Mouse (Mus musculus) stomach, postnatal 0 days (tissue): ENCODE results near the gene H2al1g. TPM values are rescaled to one million over a fixed set of nuclear protein-coding genes. Genes with fewer than 3 reads are reported as not detected.
"Not testable (repeated sequence)": the region's sequence is repeated elsewhere in the genome, so short reads cannot be mapped to it uniquely, and the experiment has no call there.

Experiments
- ATAC-seq: fragments of 200-750 bp; cut with Nextera tagmentation; 2 replicates; pipeline ENCODE4 v1.8.0; 2017; ENCODE audit not compliant: low FRiP score, low TSS enrichment
- DNase-seq: peaks from one replicate; pipeline ENCODE4 v3.0.0-alpha.2; 2016; ENCODE audit warnings: low spot score
- H3K27ac ChIP-seq: fragments of 300-500 bp; sonication (generic); replicated peaks from 2 replicates; pipeline ENCODE4 v1.5.1; 2014; ENCODE audit warnings: mild to moderate bottlenecking, control low read depth
- H3K27me3 ChIP-seq: fragments of 300-500 bp; sonication (generic); 2 replicates; pipeline ENCODE4 v1.6.1; 2014; ENCODE audit warnings: low read length; ENCODE audit not compliant: control insufficient read depth, insufficient read depth
- H3K36me3 ChIP-seq: fragments of 300-500 bp; sonication (generic); 2 replicates; pipeline ENCODE4 v1.6.1; 2014; ENCODE audit warnings: low read length, mixed read lengths; ENCODE audit not compliant: control insufficient read depth, insufficient read depth
- H3K4me1 ChIP-seq: fragments of 300-500 bp; sonication (generic); replicated peaks from 2 replicates; pipeline ENCODE4 v1.6.1; 2014; ENCODE audit warnings: antibody characterized with exemption; ENCODE audit not compliant: control insufficient read depth, insufficient read depth
- H3K4me2 ChIP-seq: fragments of 300-500 bp; sonication (generic); replicated peaks from 2 replicates; pipeline ENCODE4 v1.6.1; 2014; ENCODE audit warnings: low read depth, mild to moderate bottlenecking, control low read depth, moderate library complexity
- H3K4me3 ChIP-seq: fragments of 300-500 bp; sonication (generic); 2 replicates; pipeline ENCODE4 v1.5.1; 2014; ENCODE audit warnings: low read depth, low read length, control low read depth
- H3K9ac ChIP-seq: fragments of 300-500 bp; sonication (generic); 2 replicates; pipeline ENCODE4 v1.6.1; 2014; ENCODE audit warnings: mild to moderate bottlenecking, low read length, control low read depth, mixed read lengths
- H3K9me3 ChIP-seq: fragments of 300-500 bp; sonication (generic); 2 replicates; pipeline ENCODE4 v1.6.1; 2016; ENCODE audit warnings: low read length; ENCODE audit not compliant: control insufficient read depth
- EP300 ChIP-seq: optimal IDR thresholded peaks from 2 replicates; pipeline ENCODE3; 2016; ENCODE audit warnings: antibody characterized with exemption
- WGBS: fragments of 180-500 bp; shearing (Covaris S2); extraction: QIAGEN DNeasy Blood & Tissue Kit; methylation state at CpG from one replicate; pipeline ENCODE4 v1.1.7; 2014; 5-methylcytosine and 5-hydroxymethylcytosine counted together
- polyA plus RNA-seq: library from polyadenylated mRNA; unstranded; fragments of >200 nt; fragmentation: Nextera tagmentation; extraction: Ambion mirVana; gene quantifications from 2 replicates; pipeline ENCODE4 v1.2.1, GENCODE M21; 2015

Gene H2al1g
- polyA plus RNA-seq, 1 experiment from 2014 or later, result not detected

DNA sequence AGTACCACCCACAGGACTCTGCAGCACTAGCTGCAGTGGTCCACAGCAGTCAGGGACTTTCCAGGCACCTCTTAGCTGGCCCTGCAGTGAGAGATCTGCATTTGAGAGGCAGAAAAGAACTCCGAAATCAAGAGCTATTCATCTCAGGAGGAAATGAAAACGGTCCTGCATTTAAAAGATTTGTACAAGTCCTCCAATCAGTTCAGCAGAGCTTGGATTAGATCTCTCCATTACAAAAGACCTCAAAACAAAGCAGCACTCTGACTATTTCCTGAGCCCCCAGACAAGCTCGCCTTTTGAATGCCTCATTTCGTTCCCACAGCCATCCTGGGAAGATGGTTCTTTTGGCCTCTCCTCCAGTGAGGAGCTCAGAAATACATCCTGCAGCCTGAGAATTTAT, 28.8 kb upstream of the H2al1g start:
- no peak for ATAC-seq

DNA sequence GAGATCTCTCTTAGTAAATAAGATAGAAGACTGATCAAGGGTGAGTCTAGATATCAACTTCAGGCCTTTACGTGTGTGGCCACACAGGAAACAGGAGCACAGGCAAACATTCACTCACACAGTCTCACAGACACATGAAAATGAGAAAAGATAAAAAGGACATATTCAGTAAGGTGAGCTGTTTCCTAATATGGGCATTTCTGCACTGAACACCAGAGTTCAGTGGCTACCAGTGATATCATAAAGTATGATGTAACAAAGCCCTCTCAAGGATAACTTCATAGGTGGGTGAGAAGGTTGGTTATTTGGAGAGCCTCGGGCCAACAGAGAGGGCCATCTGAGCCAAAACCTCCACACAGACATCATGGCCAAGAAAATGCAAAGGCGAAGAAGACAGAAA, 19.1 kb upstream of the H2al1g start, which contains the start of gene H2al1a:
H2al1a (plus strand) TSS at position 301 of the 400 bp plus-strand sequence.
- not testable (repeated sequence) for H3K4me1 ChIP-seq, H3K4me2 ChIP-seq, H3K36me3 ChIP-seq, H3K27me3 ChIP-seq, DNase-seq, ATAC-seq, H3K27ac ChIP-seq, H3K9ac ChIP-seq, H3K4me3 ChIP-seq, H3K9me3 ChIP-seq
- WGBS, result no CpG with 5 or more reads among the region's 3 CpGs

More for the DNA sequence above, 28.8 kb upstream of the H2al1g start:
- TF ChIP-seq EP300, result no peak
- no peak overlapping the region for H3K4me2 ChIP-seq
- DNase-seq, result no peak
- H3K36me3 ChIP-seq, result no peaks in the 10 kb centered on the region
- H3K27ac ChIP-seq, result no peak overlapping the region
- no peak overlapping the region for H3K4me3 ChIP-seq
- 66% methylated on average over 4 of the region's 4 CpGs for WGBS
- H3K4me1 ChIP-seq, result no peaks in the 10 kb centered on the region
- no peaks in the 10 kb centered on the region for H3K9me3 ChIP-seq
- no peak overlapping the region for H3K9ac ChIP-seq
- no peaks in the 10 kb centered on the region for H3K27me3 ChIP-seq

DNA sequence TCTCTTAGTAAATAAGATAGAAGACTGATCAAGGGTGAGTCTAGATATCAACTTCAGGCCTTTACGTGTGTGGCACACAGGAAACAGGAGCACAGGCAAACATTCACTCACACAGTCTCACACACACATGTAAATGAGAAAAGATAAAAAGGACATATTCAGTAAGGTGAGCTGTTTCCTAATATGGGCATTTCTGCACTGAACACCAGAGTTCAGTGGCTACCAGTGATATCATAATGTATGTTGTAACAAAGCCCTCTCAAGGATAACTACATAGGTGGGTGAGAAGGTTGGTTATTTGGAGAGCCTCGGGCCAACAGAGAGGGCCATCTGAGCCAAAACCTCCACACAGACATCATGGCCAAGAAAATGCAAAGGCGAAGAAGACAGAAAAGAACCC, 15.9 kb upstream of the H2al1g start, which contains the start of gene H2al1b:
H2al1b (plus strand) TSS at position 301 of the 400 bp plus-strand sequence.
- not testable (repeated sequence) for H3K4me3 ChIP-seq, H3K9me3 ChIP-seq, H3K4me1 ChIP-seq, ATAC-seq, H3K36me3 ChIP-seq, DNase-seq, H3K4me2 ChIP-seq, H3K9ac ChIP-seq, H3K27me3 ChIP-seq, H3K27ac ChIP-seq
- WGBS, result 83% methylated on average over 1 of the region's 3 CpGs

DNA sequence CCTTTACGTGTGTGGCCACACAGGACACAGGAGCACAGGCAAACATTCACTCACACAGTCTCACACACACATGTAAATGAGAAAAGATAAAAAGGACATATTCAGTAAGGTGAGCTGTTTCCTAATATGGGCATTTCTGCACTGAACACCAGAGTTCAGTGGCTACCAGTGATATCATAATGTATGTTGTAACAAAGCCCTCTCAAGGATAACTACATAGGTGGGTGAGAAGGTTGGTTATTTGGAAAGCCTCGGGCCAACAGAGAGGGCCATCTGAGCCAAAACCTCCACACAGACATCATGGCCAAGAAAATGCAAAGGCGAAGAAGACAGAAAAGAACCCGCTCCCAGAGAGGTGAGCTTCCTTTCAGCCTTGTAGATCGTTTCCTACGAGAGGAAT, 12.7 kb upstream of the H2al1g start, which contains the start of gene H2al1c:
H2al1c (plus strand) TSS at position 301 of the 400 bp plus-strand sequence.
- DNase-seq, H3K36me3 ChIP-seq, H3K27me3 ChIP-seq, ATAC-seq, H3K9ac ChIP-seq, H3K27ac ChIP-seq, H3K9me3 ChIP-seq, H3K4me1 ChIP-seq, H3K4me3 ChIP-seq, H3K4me2 ChIP-seq: not testable (repeated sequence)
- WGBS, result 80% methylated on average over 1 of the region's 6 CpGs

DNA sequence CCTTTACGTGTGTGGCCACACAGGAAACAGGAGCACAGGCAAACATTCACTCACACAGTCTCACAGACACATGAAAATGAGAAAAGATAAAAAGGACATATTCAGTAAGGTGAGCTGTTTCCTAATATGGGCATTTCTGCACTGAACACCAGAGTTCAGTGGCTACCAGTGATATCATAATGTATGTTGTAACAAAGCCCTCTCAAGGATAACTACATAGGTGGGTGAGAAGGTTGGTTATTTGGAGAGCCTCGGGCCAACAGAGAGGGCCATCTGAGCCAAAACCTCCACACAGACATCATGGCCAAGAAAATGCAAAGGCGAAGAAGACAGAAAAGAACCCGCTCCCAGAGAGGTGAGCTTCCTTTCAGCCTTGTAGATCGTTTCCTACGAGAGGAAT, 9.5 kb upstream of the H2al1g start, which contains the start of gene H2al1d:
H2al1d (plus strand) TSS at position 301 of the 400 bp plus-strand sequence.
- H3K4me2 ChIP-seq, ATAC-seq: not testable (repeated sequence)

DNA sequence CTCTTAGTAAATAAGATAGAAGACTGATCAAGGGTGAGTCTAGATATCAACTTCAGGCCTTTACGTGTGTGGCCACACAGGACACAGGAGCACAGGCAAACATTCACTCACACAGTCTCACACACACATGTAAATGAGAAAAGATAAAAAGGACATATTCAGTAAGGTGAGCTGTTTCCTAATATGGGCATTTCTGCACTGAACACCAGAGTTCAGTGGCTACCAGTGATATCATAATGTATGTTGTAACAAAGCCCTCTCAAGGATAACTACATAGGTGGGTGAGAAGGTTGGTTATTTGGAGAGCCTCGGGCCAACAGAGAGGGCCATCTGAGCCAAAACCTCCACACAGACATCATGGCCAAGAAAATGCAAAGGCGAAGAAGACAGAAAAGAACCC, 6.4 kb upstream of the H2al1g start, which contains the start of gene H2al1e:
H2al1e (plus strand) TSS at position 301 of the 400 bp plus-strand sequence.
- not testable (repeated sequence) for H3K4me3 ChIP-seq, ATAC-seq, H3K27ac ChIP-seq, H3K36me3 ChIP-seq, H3K9ac ChIP-seq, H3K27me3 ChIP-seq, H3K9me3 ChIP-seq, H3K4me2 ChIP-seq, DNase-seq, H3K4me1 ChIP-seq
- no CpG with 5 or more reads among the region's 3 CpGs for WGBS

More for the DNA sequence above, 9.5 kb upstream of the H2al1g start, which contains the start of gene H2al1d:
- H3K27ac ChIP-seq, H3K9me3 ChIP-seq, H3K4me3 ChIP-seq, H3K36me3 ChIP-seq, DNase-seq, H3K27me3 ChIP-seq, H3K4me1 ChIP-seq, H3K9ac ChIP-seq: not testable (repeated sequence)
- WGBS, result no CpG with 5 or more reads among the region's 6 CpGs

DNA sequence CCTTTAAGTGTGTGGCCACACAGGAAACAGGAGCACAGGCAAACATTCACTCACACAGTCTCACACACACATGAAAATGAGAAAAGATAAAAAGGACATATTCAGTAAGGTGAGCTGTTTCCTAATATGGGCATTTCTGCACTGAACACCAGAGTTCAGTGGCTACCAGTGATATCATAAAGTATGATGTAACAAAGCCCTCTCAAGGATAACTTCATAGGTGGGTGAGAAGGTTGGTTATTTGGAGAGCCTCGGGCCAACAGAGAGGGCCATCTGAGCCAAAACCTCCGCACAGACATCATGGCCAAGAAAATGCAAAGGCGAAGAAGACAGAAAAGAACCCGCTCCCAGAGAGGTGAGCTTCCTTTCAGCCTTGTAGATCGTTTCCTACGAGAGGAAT, 3.2 kb upstream of the H2al1g start, which contains the start of gene H2al1f:
H2al1f (plus strand) TSS at position 301 of the 400 bp plus-strand sequence.
- no CpG with 5 or more reads among the region's 6 CpGs for WGBS
- H3K9ac ChIP-seq, DNase-seq, H3K4me1 ChIP-seq, H3K36me3 ChIP-seq, H3K4me3 ChIP-seq, ATAC-seq, H3K27me3 ChIP-seq, H3K4me2 ChIP-seq, H3K27ac ChIP-seq, H3K9me3 ChIP-seq: not testable (repeated sequence)

DNA sequence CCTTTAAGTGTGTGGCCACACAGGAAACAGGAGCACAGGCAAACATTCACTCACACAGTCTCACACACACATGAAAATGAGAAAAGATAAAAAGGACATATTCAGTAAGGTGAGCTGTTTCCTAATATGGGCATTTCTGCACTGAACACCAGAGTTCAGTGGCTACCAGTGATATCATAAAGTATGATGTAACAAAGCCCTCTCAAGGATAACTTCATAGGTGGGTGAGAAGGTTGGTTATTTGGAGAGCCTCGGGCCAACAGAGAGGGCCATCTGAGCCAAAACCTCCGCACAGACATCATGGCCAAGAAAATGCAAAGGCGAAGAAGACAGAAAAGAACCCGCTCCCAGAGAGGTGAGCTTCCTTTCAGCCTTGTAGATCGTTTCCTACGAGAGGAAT, 3.1 kb downstream of the H2al1g start, which contains the start of gene H2al1h:
H2al1h (plus strand) TSS at position 301 of the 400 bp plus-strand sequence.
- H3K9me3 ChIP-seq, H3K36me3 ChIP-seq, ATAC-seq, H3K27ac ChIP-seq, H3K4me2 ChIP-seq, H3K27me3 ChIP-seq, DNase-seq, H3K4me1 ChIP-seq, H3K9ac ChIP-seq, H3K4me3 ChIP-seq: not testable (repeated sequence)
- no CpG with 5 or more reads among the region's 6 CpGs for WGBS

DNA sequence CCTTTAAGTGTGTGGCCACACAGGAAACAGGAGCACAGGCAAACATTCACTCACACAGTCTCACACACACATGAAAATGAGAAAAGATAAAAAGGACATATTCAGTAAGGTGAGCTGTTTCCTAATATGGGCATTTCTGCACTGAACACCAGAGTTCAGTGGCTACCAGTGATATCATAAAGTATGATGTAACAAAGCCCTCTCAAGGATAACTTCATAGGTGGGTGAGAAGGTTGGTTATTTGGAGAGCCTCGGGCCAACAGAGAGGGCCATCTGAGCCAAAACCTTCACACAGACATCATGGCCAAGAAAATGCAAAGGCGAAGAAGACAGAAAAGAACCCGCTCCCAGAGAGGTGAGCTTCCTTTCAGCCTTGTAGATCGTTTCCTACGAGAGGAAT, 6.3 kb downstream of the H2al1g start, which contains the start of gene H2al1i:
H2al1i (plus strand) TSS at position 301 of the 400 bp plus-strand sequence.
- ATAC-seq, result not testable (repeated sequence)
- WGBS, result 100% methylated on average over 3 of the region's 5 CpGs

More for the DNA sequence above, 6.3 kb downstream of the H2al1g start, which contains the start of gene H2al1i:
- H3K9me3 ChIP-seq, H3K36me3 ChIP-seq, H3K4me2 ChIP-seq, H3K4me3 ChIP-seq, DNase-seq, H3K9ac ChIP-seq, H3K27me3 ChIP-seq, H3K27ac ChIP-seq, H3K4me1 ChIP-seq: not testable (repeated sequence)
